Mouse (Mus musculus): ENCODE measurements at regions not wholly inside any gene's neighbourhood (a gene's known extent, or its start where the extent isn't known, plus 50 kb on each side); places are given as distances from the start of the nearest gene placed in this dataset.

DNA sequence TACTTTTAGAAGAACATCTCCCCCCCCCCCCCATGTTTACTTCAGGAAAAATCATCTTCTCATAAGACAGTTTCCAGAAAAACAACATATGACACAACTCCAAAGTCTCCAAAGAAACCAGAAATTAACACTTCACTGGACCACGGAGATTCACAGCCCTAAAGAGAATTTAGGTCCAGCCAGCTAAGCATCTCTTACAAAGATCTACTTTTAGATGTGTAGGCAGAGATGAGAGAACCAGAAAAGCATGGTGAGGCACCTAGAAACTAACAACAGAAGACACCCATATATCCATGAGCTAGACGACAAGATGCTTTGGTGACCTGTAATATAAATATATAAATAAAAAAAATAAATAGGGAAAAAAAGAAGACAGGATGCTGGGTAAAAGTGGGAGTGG is 105.2 kb upstream of the Hpf1 start:
- Histone ChIP-seq H3K27me3 (ENCODE audit: control insufficient read depth, insufficient read depth, insufficient read length) (no peaks in the 10 kb centered on the region), H3K79me2 (ENCODE audit: control insufficient read depth, insufficient read depth) (no peaks in the 10 kb centered on the region), H3K79me3 (ENCODE audit: low read depth) (no peaks in the 10 kb centered on the region), H3K4me3 (ENCODE audit: insufficient read depth, poor library complexity, severe bottlenecking) (no peak overlapping the region), H3K36me3 (ENCODE audit: control insufficient read depth, insufficient read depth) (no peaks in the 10 kb centered on the region), H3ac (ENCODE audit: control insufficient read depth, insufficient read length, low read depth) (no peak overlapping the region)
- TF ChIP-seq MYOG (IDR thresholded peaks at IDR 0.05; ENCODE audit: control insufficient read depth, extremely low read depth, insufficient read length) = no peak
- TF ChIP-seq CEBPB (IDR thresholded peaks at IDR 0.05; ENCODE audit: low read depth) = no peak
- TF ChIP-seq MYOD1 (IDR thresholded peaks at IDR 0.05; ENCODE audit: control insufficient read depth, insufficient read length, low read depth) = no peak
- no peak for TF ChIP-seq FOSL1 (IDR thresholded peaks at IDR 0.05; ENCODE audit: insufficient read depth, low read length, poor library complexity, severe bottlenecking)
- TF ChIP-seq MAX (IDR thresholded peaks at IDR 0.05) = no peak
- TF ChIP-seq CTCF (IDR thresholded peaks at IDR 0.05; ENCODE audit: control insufficient read depth, insufficient read depth, insufficient read length) = no peak
- TF ChIP-seq USF1 (IDR thresholded peaks at IDR 0.05; ENCODE audit: low read depth) = no peak

DNA sequence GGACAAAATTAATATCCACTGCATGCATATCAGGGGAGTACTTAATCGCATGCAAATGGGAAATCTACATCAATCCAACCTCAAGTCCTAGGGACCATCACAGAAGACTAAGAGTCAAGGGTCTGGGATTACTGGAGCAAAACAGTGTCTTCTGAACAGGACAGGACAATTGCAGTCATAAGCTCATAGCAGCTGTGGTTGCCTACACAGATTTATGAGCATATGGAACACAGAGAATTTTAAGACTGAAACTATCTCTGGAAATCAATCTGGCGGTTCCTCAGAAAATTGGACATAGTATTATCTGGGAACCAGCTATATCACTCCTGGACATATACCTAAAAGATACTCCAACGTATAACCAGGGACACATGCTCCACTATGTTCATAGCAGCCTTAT is 99.8 kb upstream of the Hpf1 start:
- H3K36me3 ChIP-seq (ENCODE audit: control insufficient read depth, insufficient read depth) = no peaks in the 10 kb centered on the region
- no peaks in the 10 kb centered on the region for H3K79me3 ChIP-seq (ENCODE audit: low read depth)
- no peak overlapping the region for H3ac ChIP-seq (ENCODE audit: control insufficient read depth, insufficient read length, low read depth)
- no peaks in the 10 kb centered on the region for H3K79me2 ChIP-seq (ENCODE audit: control insufficient read depth, insufficient read depth)
- H3K4me3 ChIP-seq (ENCODE audit: insufficient read depth, poor library complexity, severe bottlenecking) = no peak overlapping the region
- TF ChIP-seq MAX (IDR thresholded peaks at IDR 0.05) = no peak
- no peak for TF ChIP-seq MYOD1 (IDR thresholded peaks at IDR 0.05; ENCODE audit: control insufficient read depth, insufficient read length, low read depth)
- no peak for TF ChIP-seq MYOG (IDR thresholded peaks at IDR 0.05; ENCODE audit: control insufficient read depth, extremely low read depth, insufficient read length)
- no peak for TF ChIP-seq CEBPB (IDR thresholded peaks at IDR 0.05; ENCODE audit: low read depth)
- no peak for TF ChIP-seq CTCF (IDR thresholded peaks at IDR 0.05; ENCODE audit: control insufficient read depth, insufficient read depth, insufficient read length)
- no peak for TF ChIP-seq USF1 (IDR thresholded peaks at IDR 0.05; ENCODE audit: low read depth)
- no peak for TF ChIP-seq FOSL1 (IDR thresholded peaks at IDR 0.05; ENCODE audit: insufficient read depth, low read length, poor library complexity, severe bottlenecking)
- H3K27me3 ChIP-seq (ENCODE audit: control insufficient read depth, insufficient read depth, insufficient read length) = no peaks in the 10 kb centered on the region

DNA sequence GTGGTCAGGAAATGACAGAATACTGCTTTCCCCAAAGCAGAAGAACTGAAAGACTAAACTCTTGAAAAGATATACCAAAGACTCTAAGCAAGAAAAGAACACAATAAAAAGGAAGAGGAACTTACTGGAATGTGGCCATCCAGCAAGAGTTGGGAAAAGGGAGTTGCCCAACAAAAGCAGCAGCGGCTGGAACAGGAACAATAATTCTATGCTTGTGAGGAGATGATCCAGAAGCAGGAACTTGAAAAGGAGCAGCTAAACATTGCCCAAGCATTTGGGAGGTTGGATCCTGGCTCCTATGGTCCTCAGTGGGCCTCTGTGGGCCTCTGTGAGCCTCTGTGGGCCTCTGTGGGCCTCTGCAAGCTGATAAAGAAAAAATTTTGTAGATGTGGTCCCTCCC is 97.7 kb upstream of the Hpf1 start:
- Histone ChIP-seq H3K4me3 (ENCODE audit: insufficient read depth, poor library complexity, severe bottlenecking) (no peak overlapping the region), H3K79me2 (ENCODE audit: control insufficient read depth, insufficient read depth) (no peaks in the 10 kb centered on the region), H3K27me3 (ENCODE audit: control insufficient read depth, insufficient read depth, insufficient read length) (no peaks in the 10 kb centered on the region), H3K36me3 (ENCODE audit: control insufficient read depth, insufficient read depth) (no peaks in the 10 kb centered on the region), H3ac (ENCODE audit: control insufficient read depth, insufficient read length, low read depth) (no peak overlapping the region), H3K79me3 (ENCODE audit: low read depth) (no peaks in the 10 kb centered on the region)
- TF ChIP-seq MYOG (IDR thresholded peaks at IDR 0.05; ENCODE audit: control insufficient read depth, extremely low read depth, insufficient read length) (no peak), FOSL1 (IDR thresholded peaks at IDR 0.05; ENCODE audit: insufficient read depth, low read length, poor library complexity, severe bottlenecking) (no peak), CTCF (IDR thresholded peaks at IDR 0.05; ENCODE audit: control insufficient read depth, insufficient read depth, insufficient read length) (no peak), MAX (IDR thresholded peaks at IDR 0.05) (no peak), USF1 (IDR thresholded peaks at IDR 0.05; ENCODE audit: low read depth) (no peak), CEBPB (IDR thresholded peaks at IDR 0.05; ENCODE audit: low read depth) (no peak), MYOD1 (IDR thresholded peaks at IDR 0.05; ENCODE audit: control insufficient read depth, insufficient read length, low read depth) (no peak)

DNA sequence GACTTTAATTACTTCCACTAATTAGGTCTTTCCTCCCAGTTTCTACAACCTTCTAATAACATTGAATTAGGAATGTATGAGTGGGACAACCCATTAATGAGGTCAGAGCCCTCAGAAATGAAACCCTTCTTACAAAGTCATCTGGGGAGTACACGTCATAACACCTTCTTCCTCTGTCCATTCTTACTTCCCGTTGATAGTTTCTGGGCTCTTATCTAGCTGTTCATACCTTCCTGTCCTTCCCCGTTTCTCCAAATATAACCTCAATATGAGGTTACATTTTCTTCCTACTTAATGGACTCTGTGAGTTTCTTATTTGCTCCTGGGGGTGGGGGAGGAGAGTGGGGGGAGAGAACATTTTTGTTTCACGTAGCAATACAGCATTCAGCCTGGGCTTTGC is 85.4 kb upstream of the Hpf1 start:
- TF ChIP-seq FOSL1 (IDR thresholded peaks at IDR 0.05; ENCODE audit: insufficient read depth, low read length, poor library complexity, severe bottlenecking) (no peak), MYOG (IDR thresholded peaks at IDR 0.05; ENCODE audit: control insufficient read depth, extremely low read depth, insufficient read length) (no peak), CEBPB (IDR thresholded peaks at IDR 0.05; ENCODE audit: low read depth) (no peak), MYOD1 (IDR thresholded peaks at IDR 0.05; ENCODE audit: control insufficient read depth, insufficient read length, low read depth) (no peak), CTCF (IDR thresholded peaks at IDR 0.05; ENCODE audit: control insufficient read depth, insufficient read depth, insufficient read length) (no peak), MAX (IDR thresholded peaks at IDR 0.05) (no peak), USF1 (IDR thresholded peaks at IDR 0.05; ENCODE audit: low read depth) (no peak)
- no peaks in the 10 kb centered on the region for H3K79me2 ChIP-seq (ENCODE audit: control insufficient read depth, insufficient read depth)
- H3K79me3 ChIP-seq (ENCODE audit: low read depth) = no peaks in the 10 kb centered on the region
- H3K27me3 ChIP-seq (ENCODE audit: control insufficient read depth, insufficient read depth, insufficient read length) = no peaks in the 10 kb centered on the region
- no peaks in the 10 kb centered on the region for H3K36me3 ChIP-seq (ENCODE audit: control insufficient read depth, insufficient read depth)
- H3ac ChIP-seq (ENCODE audit: control insufficient read depth, insufficient read length, low read depth) = no peak overlapping the region
- H3K4me3 ChIP-seq (ENCODE audit: insufficient read depth, poor library complexity, severe bottlenecking) = no peak overlapping the region

DNA sequence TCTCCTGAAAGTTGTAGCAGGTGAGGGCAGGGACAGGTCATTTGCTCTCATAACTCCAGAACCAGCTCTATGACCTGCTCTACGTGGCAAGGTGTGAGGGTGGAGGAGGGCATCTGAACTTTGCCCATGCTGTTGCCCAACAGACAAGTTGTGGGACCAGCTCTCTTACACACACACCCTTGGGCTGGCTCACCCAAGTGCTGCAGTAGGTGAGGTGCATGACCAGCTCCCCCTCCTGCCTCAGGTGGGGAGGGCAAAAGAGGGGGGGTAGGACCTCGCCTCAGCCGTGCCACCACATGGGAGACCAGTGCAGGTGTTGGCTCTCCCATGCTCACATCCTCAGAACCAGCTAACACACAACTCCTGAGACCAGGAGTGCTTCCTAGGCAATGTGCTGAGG is 83.4 kb upstream of the Hpf1 start:
- TF ChIP-seq CEBPB (IDR thresholded peaks at IDR 0.05; ENCODE audit: low read depth) (no peak), MAX (IDR thresholded peaks at IDR 0.05) (no peak), CTCF (IDR thresholded peaks at IDR 0.05; ENCODE audit: control insufficient read depth, insufficient read depth, insufficient read length) (no peak), FOSL1 (IDR thresholded peaks at IDR 0.05; ENCODE audit: insufficient read depth, low read length, poor library complexity, severe bottlenecking) (no peak), MYOD1 (IDR thresholded peaks at IDR 0.05; ENCODE audit: control insufficient read depth, insufficient read length, low read depth) (no peak), MYOG (IDR thresholded peaks at IDR 0.05; ENCODE audit: control insufficient read depth, extremely low read depth, insufficient read length) (no peak)
- Histone ChIP-seq H3ac (ENCODE audit: control insufficient read depth, insufficient read length, low read depth) (no peak overlapping the region), H3K27me3 (ENCODE audit: control insufficient read depth, insufficient read depth, insufficient read length) (no peaks in the 10 kb centered on the region), H3K79me2 (ENCODE audit: control insufficient read depth, insufficient read depth) (no peaks in the 10 kb centered on the region), H3K4me3 (ENCODE audit: insufficient read depth, poor library complexity, severe bottlenecking) (no peak overlapping the region), H3K36me3 (ENCODE audit: control insufficient read depth, insufficient read depth) (no peaks in the 10 kb centered on the region), H3K79me3 (ENCODE audit: low read depth) (no peaks in the 10 kb centered on the region)

DNA sequence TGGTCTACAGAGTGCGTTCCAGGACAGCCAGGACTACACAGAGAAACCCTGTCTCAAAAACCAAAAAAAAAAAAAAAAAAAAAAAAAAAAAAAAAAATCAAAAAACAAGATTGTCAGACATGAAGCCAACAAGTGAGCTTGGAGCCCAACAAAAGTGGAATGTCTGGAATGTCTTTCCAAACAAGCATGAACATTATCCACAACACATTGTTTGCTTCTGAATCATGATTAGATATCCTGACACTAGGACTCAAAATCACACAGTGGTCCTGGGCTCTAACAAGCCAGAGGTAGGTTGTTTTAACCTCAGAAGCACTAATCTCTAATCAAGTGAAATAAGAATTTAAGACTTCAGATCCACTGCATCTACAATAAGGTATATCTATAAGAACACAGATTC is 80.4 kb upstream of the Hpf1 start:
- Histone ChIP-seq H3K27me3 (ENCODE audit: control insufficient read depth, insufficient read depth, insufficient read length) (no peaks in the 10 kb centered on the region), H3K36me3 (ENCODE audit: control insufficient read depth, insufficient read depth) (no peaks in the 10 kb centered on the region), H3ac (ENCODE audit: control insufficient read depth, insufficient read length, low read depth) (no peak overlapping the region), H3K79me2 (ENCODE audit: control insufficient read depth, insufficient read depth) (no peaks in the 10 kb centered on the region), H3K4me3 (ENCODE audit: insufficient read depth, poor library complexity, severe bottlenecking) (no peak overlapping the region), H3K79me3 (ENCODE audit: low read depth) (no peaks in the 10 kb centered on the region)
- TF ChIP-seq MYOD1 (IDR thresholded peaks at IDR 0.05; ENCODE audit: control insufficient read depth, insufficient read length, low read depth) = no peak
- no peak for TF ChIP-seq USF1 (IDR thresholded peaks at IDR 0.05; ENCODE audit: low read depth)
- TF ChIP-seq FOSL1 (IDR thresholded peaks at IDR 0.05; ENCODE audit: insufficient read depth, low read length, poor library complexity, severe bottlenecking) = no peak
- no peak for TF ChIP-seq CTCF (IDR thresholded peaks at IDR 0.05; ENCODE audit: control insufficient read depth, insufficient read depth, insufficient read length)
- no peak for TF ChIP-seq MYOG (IDR thresholded peaks at IDR 0.05; ENCODE audit: control insufficient read depth, extremely low read depth, insufficient read length)
- no peak for TF ChIP-seq CEBPB (IDR thresholded peaks at IDR 0.05; ENCODE audit: low read depth)
- TF ChIP-seq MAX (IDR thresholded peaks at IDR 0.05) = no peak

All from C2C12 (cell line).